Mouse (Mus musculus): ENCODE results near the gene Fam20a. TPM values are rescaled to one million over a fixed set of nuclear protein-coding genes. Genes with fewer than 3 reads are reported as not detected.
A peak's percentile ranks its signal among the peaks of the same experiment; 100 is the strongest.

Fam20a gene
- polyA plus RNA-seq, 1 experiment from 2014 or later = 28.0 TPM

DNA sequence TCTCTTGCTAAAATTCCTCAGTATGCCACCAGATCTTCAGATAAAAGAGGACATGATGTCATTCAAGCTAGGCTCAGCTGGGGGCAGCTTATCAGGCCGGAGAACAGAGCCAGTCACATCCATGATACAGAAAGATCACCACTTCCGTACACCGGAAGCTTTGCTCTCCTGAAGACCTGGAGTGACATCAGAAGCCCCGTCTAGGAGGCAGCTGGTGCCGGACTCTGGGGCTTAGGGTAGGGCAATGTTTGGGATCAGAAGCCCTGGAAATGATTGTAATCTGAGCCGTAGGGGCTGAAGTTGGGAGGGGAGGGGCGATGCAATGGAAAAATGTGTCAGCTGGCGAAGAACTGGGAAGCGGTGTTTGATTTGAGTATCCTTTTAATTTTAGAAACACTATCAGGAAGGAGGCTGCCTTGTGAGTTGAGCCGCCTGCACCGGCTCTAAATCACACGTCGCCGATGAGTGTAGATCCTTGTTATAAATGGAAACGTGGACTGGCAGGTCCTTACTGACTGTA is 99.5 kb downstream of the Fam20a start:
- ATAC-seq = no peak
- WGBS (ENCODE audit: insufficient replicate concordance) = 29% methylated on average over 15 of the region's 15 CpGs

GRCm38 (mm10) chr11:109621183-109621582 is 100.9 kb downstream of the Fam20a start:
- Histone ChIP-seq H3K9ac (replicated peaks) (no peak overlapping the region), H3K9me3 (ENCODE audit: low read length) (no peaks in the 10 kb centered on the region), H3K4me1 (ENCODE audit: insufficient read depth) (peaks cover 9% of the 10 kb centered on the region), H3K27ac (ENCODE audit: low read depth) (no peak overlapping the region), H3K4me2 (ENCODE audit: low read depth, low read length) (no peak overlapping the region), H3K27me3 (ENCODE audit: insufficient read depth, low read length) (no peaks in the 10 kb centered on the region), H3K36me3 (replicated peaks; ENCODE audit: insufficient read depth, low read length) (no peaks in the 10 kb centered on the region), H3K4me3 (ENCODE audit: low read depth, low read length) (no peak overlapping the region)
- DNase-seq (peak; percentile 68), ATAC-seq (no peak)
- 2% methylated on average over 2 of the region's 2 CpGs for WGBS (ENCODE audit: insufficient replicate concordance)
- TF ChIP-seq EP300 (IDR thresholded peaks at IDR 0.05; ENCODE audit: low read depth) (no peak), CTCF (IDR thresholded peaks at IDR 0.05; ENCODE audit: low read depth) (peak; percentile 91)

More for the DNA sequence above, 99.5 kb downstream of the Fam20a start:
- peak overlapping the region; percentile 26; the same call in 1 of the 2 replicates for H3K9ac ChIP-seq (replicated peaks)
- H3K4me3 ChIP-seq (ENCODE audit: low read depth, low read length) = 0 out of 2 replicates have a peak overlapping the region, but pooled peaks have one; percentile 8
- H3K9me3 ChIP-seq (ENCODE audit: low read length) = no peaks in the 10 kb centered on the region
- peaks cover 3% of the 10 kb centered on the region; the same call in 1 of the 2 replicates for H3K4me1 ChIP-seq (ENCODE audit: insufficient read depth)
- H3K27ac ChIP-seq (ENCODE audit: low read depth) = no peak overlapping the region
- TF ChIP-seq CTCF (IDR thresholded peaks at IDR 0.05; ENCODE audit: low read depth) (no peak), EP300 (IDR thresholded peaks at IDR 0.05; ENCODE audit: low read depth) (no peak)
- H3K27me3 ChIP-seq (ENCODE audit: insufficient read depth, low read length) = no peaks in the 10 kb centered on the region
- H3K36me3 ChIP-seq (replicated peaks; ENCODE audit: insufficient read depth, low read length) = no peaks in the 10 kb centered on the region
- no peak for DNase-seq
- peak overlapping the region; percentile 55 for H3K4me2 ChIP-seq (ENCODE audit: low read depth, low read length)

DNA sequence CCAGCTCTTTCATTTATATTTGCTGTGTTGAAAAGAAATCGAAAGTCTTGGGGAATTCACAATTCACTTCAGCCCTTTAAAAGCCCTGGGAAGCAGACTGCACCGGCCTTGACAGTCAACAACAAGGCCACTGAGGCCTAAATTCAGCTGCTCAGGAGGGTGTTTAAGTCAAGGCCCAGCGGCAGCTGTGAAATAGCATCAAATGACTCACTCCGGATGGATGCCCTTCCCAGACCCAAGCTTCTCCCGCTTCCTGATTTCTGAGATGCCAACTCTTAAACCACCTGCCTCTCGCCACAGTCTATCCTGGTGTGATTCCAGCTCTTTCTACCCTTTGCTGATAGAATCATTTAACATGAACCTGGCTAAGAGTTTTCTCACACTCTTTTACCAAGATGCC is 101.7 kb downstream of the Fam20a start:
- peaks cover 14% of the 10 kb centered on the region for H3K4me1 ChIP-seq (ENCODE audit: insufficient read depth)
- no peaks in the 10 kb centered on the region for H3K27me3 ChIP-seq (ENCODE audit: insufficient read depth, low read length)
- no peak overlapping the region for H3K9ac ChIP-seq (replicated peaks)
- no peak for TF ChIP-seq EP300 (IDR thresholded peaks at IDR 0.05; ENCODE audit: low read depth)
- TF ChIP-seq CTCF (IDR thresholded peaks at IDR 0.05; ENCODE audit: low read depth) = no peak
- WGBS (ENCODE audit: insufficient replicate concordance) = 85% methylated on average over 6 of the region's 6 CpGs
- no peaks in the 10 kb centered on the region for H3K36me3 ChIP-seq (replicated peaks; ENCODE audit: insufficient read depth, low read length)
- H3K4me2 ChIP-seq (ENCODE audit: low read depth, low read length) = no peak overlapping the region
- DNase-seq (no peak), ATAC-seq (no peak)
- H3K9me3 ChIP-seq (ENCODE audit: low read length) = no peaks in the 10 kb centered on the region
- no peak overlapping the region for H3K4me3 ChIP-seq (ENCODE audit: low read depth, low read length)
- H3K27ac ChIP-seq (ENCODE audit: low read depth) = no peak overlapping the region

Other genes starting within 250 kb of the Fam20a start
- 11.8 and 13.1 TPM in 2 replicates for gene Arsg, start 248.9 kb downstream of the Fam20a start, polyA plus RNA-seq (2015; fragmentation: Nextera tagmentation; extraction: Ambion mirVana)
- gene Slc16a6, start 248.7 kb downstream of the Fam20a start, polyA plus RNA-seq (2015; fragmentation: Nextera tagmentation; extraction: Ambion mirVana) = 18.8 and 19.0 TPM in 2 replicates
- 17.6 TPM in 2 replicates for gene Wipi1, start 110.3 kb downstream of the Fam20a start, polyA plus RNA-seq (2015; fragmentation: Nextera tagmentation; extraction: Ambion mirVana)
- gene Prkar1a, start 72.9 kb downstream of the Fam20a start, polyA plus RNA-seq (2015; fragmentation: Nextera tagmentation; extraction: Ambion mirVana) = 118 and 124 TPM in 2 replicates
- gene 1700012B07Rik, start 105.8 kb upstream of the Fam20a start, polyA plus RNA-seq (2015; fragmentation: Nextera tagmentation; extraction: Ambion mirVana) = 0.59 TPM in 1 of 2 replicates, not detected in the other

Data from liver, postnatal 0 days (tissue).